Comparison of ENCODE assay signal across 10 mouse cellular contexts in genomic region chr3:67197179-67197578, GRCm38 (mm10).
DNase-seq lines count a peak whose midpoint lies in the region; ATAC-seq and TF ChIP-seq lines count a peak whose summit lies in the region.
"Had no signal": no experiment of that assay in that cellular context is flagged by ENCODE, and none has a peak within 500 bp of the region (broad histone marks: within the 10 kb centered on the region; RNA-seq: fewer than 3 reads in every experiment).

No protein-coding gene starts in this region.

- no peak overlapping the region for H3K4me2 ChIP-seq in forebrain, embryonic 14.5 days (ENCODE audit: low read length)
- H3K4me2 ChIP-seq in forebrain, embryonic 11.5 days (ENCODE audit: low read depth, low read length, severe bottlenecking), result no peak overlapping the region
- H3K4me2 ChIP-seq in lung, embryonic 14.5 days, result no peak overlapping the region
- H3K4me2 ChIP-seq: heart, embryonic 15.5 days had no signal

- no peaks in the 10 kb centered on the region for H3K36me3 ChIP-seq in forebrain, embryonic 14.5 days (ENCODE audit: control insufficient read depth, insufficient read depth, low read length)
- H3K36me3 ChIP-seq in forebrain, embryonic 11.5 days (ENCODE audit: control insufficient read depth, insufficient read depth, low read length), result no peaks in the 10 kb centered on the region
- H3K36me3 ChIP-seq in lung, embryonic 14.5 days (ENCODE audit: insufficient read depth), result no peaks in the 10 kb centered on the region
- H3K36me3 ChIP-seq: heart, embryonic 15.5 days had no signal

- TF ChIP-seq CTCF in lung, embryonic 14.5 days (IDR thresholded peaks at IDR 0.05; ENCODE audit: low read depth), result peak; percentile 22
- TF ChIP-seq CTCF in brain, embryonic 14.5 days (IDR thresholded peaks at IDR 0.05; ENCODE audit: borderline replicate concordance, extremely low read depth, insufficient read depth, insufficient read length), result no peak

- H3K9ac ChIP-seq in forebrain, embryonic 14.5 days (ENCODE audit: low read length), result no peak overlapping the region
- H3K9ac ChIP-seq in forebrain, embryonic 11.5 days (ENCODE audit: low read length), result no peak overlapping the region
- H3K9ac ChIP-seq in lung, embryonic 14.5 days, result no peak overlapping the region
- H3K9ac ChIP-seq: heart, embryonic 15.5 days had no signal

- H3K9me3 ChIP-seq in forebrain, embryonic 14.5 days (replicated peaks; ENCODE audit: control insufficient read depth, low read length), result no peaks in the 10 kb centered on the region
- H3K9me3 ChIP-seq in forebrain, embryonic 11.5 days (ENCODE audit: control insufficient read depth, low read length), result no peaks in the 10 kb centered on the region
- H3K9me3 ChIP-seq in lung, embryonic 14.5 days (ENCODE audit: low read depth, low read length), result no peaks in the 10 kb centered on the region
- H3K9me3 ChIP-seq: heart, embryonic 15.5 days had no signal

- ATAC-seq in forebrain, embryonic 14.5 days, result no peak
- ATAC-seq in forebrain, embryonic 11.5 days (replicated peaks; ENCODE audit: low FRiP score), result no peak
- ATAC-seq in lung, embryonic 14.5 days (ENCODE audit: insufficient read depth), result no peak

- no peak overlapping the region for H3K27ac ChIP-seq in forebrain, embryonic 14.5 days (ENCODE audit: low read depth, low read length)
- no peak overlapping the region for H3K27ac ChIP-seq in forebrain, embryonic 11.5 days (ENCODE audit: low read depth, low read length)
- no peak overlapping the region for H3K27ac ChIP-seq in lung, embryonic 14.5 days (ENCODE audit: low read depth)
- H3K27ac ChIP-seq: heart, embryonic 15.5 days had no signal

- no peak for TF ChIP-seq POLR2A in brain, embryonic 14.5 days (IDR thresholded peaks at IDR 0.05; ENCODE audit: borderline replicate concordance, extremely low read depth, insufficient read depth, insufficient read length, poor library complexity, severe bottlenecking)

- H3K27me3 ChIP-seq in forebrain, embryonic 14.5 days (replicated peaks; ENCODE audit: control insufficient read depth, insufficient read depth, low read length), result no peaks in the 10 kb centered on the region
- H3K27me3 ChIP-seq in forebrain, embryonic 11.5 days (ENCODE audit: control insufficient read depth, insufficient read depth, low read length), result no peaks in the 10 kb centered on the region
- H3K27me3 ChIP-seq in lung, embryonic 14.5 days (ENCODE audit: insufficient read depth, low read length), result no peaks in the 10 kb centered on the region
- H3K27me3 ChIP-seq: heart, embryonic 15.5 days had no signal

- WGBS in forebrain, embryonic 14.5 days, result 39% methylated on average over 3 of the region's 3 CpGs
- WGBS in forebrain, embryonic 11.5 days, result 41% methylated on average over 3 of the region's 3 CpGs
- 38% methylated on average over 3 of the region's 3 CpGs for WGBS in lung, embryonic 14.5 days

- no peaks in the 10 kb centered on the region for H3K4me1 ChIP-seq in forebrain, embryonic 14.5 days (ENCODE audit: control insufficient read depth, insufficient read depth, low read length)
- H3K4me1 ChIP-seq in forebrain, embryonic 11.5 days (replicated peaks; ENCODE audit: control insufficient read depth, insufficient read depth, low read length), result no peaks in the 10 kb centered on the region
- H3K4me1 ChIP-seq in lung, embryonic 14.5 days (ENCODE audit: insufficient read depth), result no peaks in the 10 kb centered on the region
- H3K4me1 ChIP-seq: heart, embryonic 15.5 days had no signal

- peak; percentile 75 for DNase-seq in forebrain, embryonic 14.5 days (ENCODE audit: low spot score)
- DNase-seq in forebrain, embryonic 11.5 days (ENCODE audit: low spot score), result no peak
- DNase-seq in lung, embryonic 14.5 days, result peak; percentile 66
- no peak for DNase-seq in lung, postnatal 14 days
- peak; percentile 76 for DNase-seq in brain, embryonic 14.5 days (ENCODE audit: low read depth)
- DNase-seq in retina, postnatal 1 day, result peak; percentile 56
- DNase-seq in T-cell, adult 2 months (ENCODE audit: low spot score), result no peak
- no peak for DNase-seq in right cerebral cortex, adult 18-20 months
- DNase-seq: right cerebral cortex, postnatal 25 days had no signal

- H3K4me3 ChIP-seq in forebrain, embryonic 14.5 days (ENCODE audit: low read depth, low read length), result no peak overlapping the region
- no peak overlapping the region for H3K4me3 ChIP-seq in forebrain, embryonic 11.5 days (ENCODE audit: low read depth, low read length)
- no peak overlapping the region for H3K4me3 ChIP-seq in lung, embryonic 14.5 days (ENCODE audit: low read depth, low read length)
- H3K4me3 ChIP-seq: heart, embryonic 15.5 days had no signal

Comparison
In these comparisons a context has a peak if more than half of its experiments do, and no peak if none do; other contexts are left out.
1. DNase-seq: peak in forebrain, embryonic 14.5 days (single experiment), lung, embryonic 14.5 days (single experiment), brain, embryonic 14.5 days (single experiment) and retina, postnatal 1 day (single experiment); none in forebrain, embryonic 11.5 days (single experiment), lung, postnatal 14 days (single experiment), T-cell, adult 2 months (single experiment) and right cerebral cortex, adult 18-20 months (single experiment).